Mouse (Mus musculus) hindbrain, embryonic 11.5 days (tissue): ENCODE data around the gene Brpf1. TPM values are rescaled to one million over a fixed set of nuclear protein-coding genes. Genes with fewer than 3 reads are reported as not detected.

Source experiments
- ATAC-seq: fragments of 200-750 bp; cut with Nextera tagmentation; 2 replicates; pipeline ENCODE4 v1.8.0; 2017; ENCODE audit warnings: mild to moderate bottlenecking, moderate TSS enrichment, moderate library complexity; ENCODE audit not compliant: low FRiP score
- DNase-seq: peaks from one replicate; pipeline ENCODE4 v3.0.0-alpha.2; 2015; ENCODE audit warnings: low spot score
- H3K27ac ChIP-seq: fragments of 300-500 bp; sonication (generic); 2 replicates; pipeline ENCODE4 v1.5.1; 2014; ENCODE audit warnings: mild to moderate bottlenecking, low read depth, low read length
- H3K27me3 ChIP-seq: fragments of 300-500 bp; sonication (generic); 2 replicates; pipeline ENCODE4 v1.6.1; 2014; ENCODE audit warnings: mild to moderate bottlenecking, low read length, moderate library complexity, mixed read lengths; ENCODE audit not compliant: control insufficient read depth, insufficient read depth
- H3K36me3 ChIP-seq: fragments of 300-500 bp; sonication (generic); 2 replicates; pipeline ENCODE4 v1.6.1; 2014; ENCODE audit warnings: mild to moderate bottlenecking, low read length, moderate library complexity, mixed read lengths; ENCODE audit not compliant: control insufficient read depth, insufficient read depth
- H3K4me1 ChIP-seq: fragments of 300-500 bp; sonication (generic); replicated peaks from 2 replicates; pipeline ENCODE4 v1.6.1; 2014; ENCODE audit warnings: low read length, mixed read lengths; ENCODE audit not compliant: control insufficient read depth, insufficient read depth
- H3K4me2 ChIP-seq: fragments of 300-500 bp; sonication (generic); replicated peaks from 2 replicates; pipeline ENCODE4 v1.6.1; 2014; ENCODE audit warnings: mild to moderate bottlenecking, low read depth, low read length
- H3K4me3 ChIP-seq: fragments of 300-500 bp; sonication (generic); 2 replicates; pipeline ENCODE4 v1.5.1; 2014; ENCODE audit warnings: low read depth, low read length
- H3K9ac ChIP-seq: fragments of 300-500 bp; sonication (generic); 2 replicates; pipeline ENCODE4 v1.6.1; 2014; ENCODE audit warnings: low read depth, low read length
- H3K9me3 ChIP-seq: fragments of 300-500 bp; sonication (generic); 2 replicates; pipeline ENCODE4 v1.6.1; 2016; ENCODE audit warnings: low read length; ENCODE audit not compliant: control insufficient read depth
- WGBS: fragments of 180-500 bp; shearing (Covaris S2); extraction: QIAGEN DNeasy Blood & Tissue Kit; methylation state at CpG from one replicate; pipeline ENCODE4 v1.1.7; 2014; 5-methylcytosine and 5-hydroxymethylcytosine counted together
- polyA plus RNA-seq: library from polyadenylated mRNA; unstranded; fragments of >200 nt; fragmentation: Nextera tagmentation; extraction: Ambion mirVana; gene quantifications from 2 replicates; pipeline ENCODE4 v1.2.1, GENCODE M21; 2014

Gene Brpf1
- polyA plus RNA-seq, 1 experiment from 2014 or later, result 19.4 TPM

DNA sequence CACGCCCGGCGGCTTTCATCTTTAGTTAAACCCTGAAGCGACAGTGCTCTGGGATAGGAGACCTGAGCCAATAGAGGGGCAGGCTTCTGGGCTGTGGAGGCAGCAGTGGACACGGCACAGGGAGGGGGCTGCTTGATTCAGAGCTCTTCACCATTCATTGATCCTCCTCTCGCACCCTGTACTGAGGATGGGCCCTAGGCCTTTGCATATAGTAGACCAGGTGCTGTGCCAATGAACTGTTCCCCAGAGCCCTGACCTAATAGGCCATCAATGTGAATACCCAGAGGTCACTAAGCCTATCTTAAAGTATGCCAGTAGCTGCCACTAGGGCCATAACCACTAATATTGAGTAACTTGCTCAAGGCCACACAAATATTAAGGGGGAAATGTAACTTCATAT lies 25.3 kb upstream of the Brpf1 start:
- Histone ChIP-seq H3K27ac (no peak overlapping the region), H3K4me1 (peaks cover 3% of the 10 kb centered on the region), H3K4me3 (no peak overlapping the region), H3K4me2 (no peak overlapping the region), H3K9ac (no peak overlapping the region), H3K9me3 (no peaks in the 10 kb centered on the region), H3K36me3 (0 out of 2 replicates have a peak, but pooled peaks cover 2% of the 10 kb centered on the region), H3K27me3 (peaks cover 25% of the 10 kb centered on the region)
- DNase-seq (no peak), ATAC-seq (peak; percentile 52; the same call in 1 of the 2 replicates)
- 68% methylated on average over 6 of the region's 6 CpGs for WGBS

DNA sequence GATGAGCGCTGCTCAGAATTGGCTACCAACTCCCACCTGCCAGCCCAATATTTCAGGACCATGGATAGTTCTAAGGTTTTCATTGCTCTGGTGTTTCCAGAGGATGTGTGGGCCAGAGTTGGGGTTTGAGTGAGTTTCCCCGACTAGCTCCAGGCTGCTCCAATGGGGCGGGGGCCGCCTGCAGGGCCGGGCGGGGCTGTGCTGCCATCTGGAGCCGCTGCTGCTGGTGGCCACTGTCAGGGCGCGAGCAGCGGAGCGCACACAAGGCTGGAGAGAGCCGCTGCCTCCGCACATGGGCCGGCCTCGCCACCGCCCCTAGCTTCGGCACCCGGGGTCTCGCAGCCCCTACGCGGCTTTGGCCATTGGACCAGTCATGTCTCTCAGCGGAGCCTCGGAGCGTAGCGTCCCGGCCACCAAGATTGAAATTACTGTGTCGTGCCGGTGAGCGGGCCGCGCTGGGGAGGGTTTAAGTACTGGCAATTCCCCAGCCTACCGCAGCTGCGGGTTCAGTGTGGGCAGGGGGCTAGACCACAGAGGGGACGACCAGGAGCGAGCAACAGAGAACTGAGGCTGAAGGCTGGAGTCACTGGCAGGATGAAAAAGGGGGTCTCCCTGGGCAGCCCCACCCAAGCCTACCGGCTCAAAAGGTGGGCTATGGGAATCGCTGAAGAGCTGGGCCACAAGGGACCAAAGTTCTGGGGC lies 24.7 kb upstream of the Brpf1 start, which contains the start of gene Cpne9:
TSS of gene Cpne9 (plus strand) at position 207 of the 702 bp plus-strand sequence.
- Histone ChIP-seq H3K9me3 (no peaks in the 10 kb centered on the region), H3K4me3 (peak within 1 kb of the TSS; percentile 18), H3K27me3 (peaks cover 25% of the 10 kb centered on the region), H3K9ac (peak within 1 kb of the TSS; percentile 15; the same call in 1 of the 2 replicates), H3K4me2 (peak within 1 kb of the TSS; percentile 50), H3K27ac (no peak within 1 kb of the TSS), H3K36me3 (0 out of 2 replicates have a peak, but pooled peaks cover 2% of the 10 kb centered on the region), H3K4me1 (peaks cover 3% of the 10 kb centered on the region)
- DNase-seq (peak; percentile 62), ATAC-seq (peak; percentile 77)
- 1% methylated on average over 37 of the region's 37 CpGs for WGBS

DNA sequence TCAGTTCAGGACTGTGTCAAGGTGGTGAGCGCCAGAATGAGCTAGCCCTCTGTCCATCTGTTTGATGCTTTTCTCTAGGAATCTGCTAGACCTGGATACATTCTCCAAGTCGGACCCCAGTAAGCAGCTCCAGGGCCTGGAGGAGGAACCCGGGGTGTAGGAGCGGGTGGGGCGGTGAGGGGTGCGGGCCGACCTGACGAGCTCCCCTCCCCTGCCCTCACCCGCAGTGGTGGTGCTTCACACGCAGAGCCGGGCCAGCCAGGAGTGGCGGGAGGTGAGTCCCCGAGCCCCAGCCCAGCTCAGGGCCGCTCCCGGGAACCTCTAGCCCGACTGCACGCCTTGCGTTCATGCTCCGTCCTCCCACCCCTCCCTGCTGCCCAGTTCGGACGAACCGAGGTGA lies 24.0 kb upstream of the Brpf1 start:
- 2% methylated on average over 22 of the region's 22 CpGs for WGBS

GRCm38 (mm10) chr6:113283500-113283899 lies 23.4 kb upstream of the Brpf1 start:
- DNase-seq (no peak), ATAC-seq (no peak)
- WGBS, result 9% methylated on average over 6 of the region's 6 CpGs
- H3K4me3 ChIP-seq, result no peak overlapping the region
- no peak overlapping the region for H3K9ac ChIP-seq
- peaks cover 3% of the 10 kb centered on the region for H3K4me1 ChIP-seq
- peaks cover 25% of the 10 kb centered on the region for H3K27me3 ChIP-seq
- H3K27ac ChIP-seq, result no peak overlapping the region
- no peaks in the 10 kb centered on the region for H3K9me3 ChIP-seq
- H3K4me2 ChIP-seq, result no peak overlapping the region; the same call in 1 of the 2 replicates
- 0 out of 2 replicates have a peak, but pooled peaks cover 2% of the 10 kb centered on the region for H3K36me3 ChIP-seq

More for the DNA sequence above, 24.0 kb upstream of the Brpf1 start:
- no peak overlapping the region for H3K27ac ChIP-seq
- peaks cover 3% of the 10 kb centered on the region for H3K4me1 ChIP-seq
- no peaks in the 10 kb centered on the region for H3K9me3 ChIP-seq
- peak overlapping the region; percentile 21 for H3K4me2 ChIP-seq
- peak overlapping the region; percentile 18; the same call in 1 of the 2 replicates for H3K4me3 ChIP-seq
- peak; percentile 45; the same call in 1 of the 2 replicates for ATAC-seq
- H3K27me3 ChIP-seq, result peaks cover 25% of the 10 kb centered on the region
- 0 out of 2 replicates have a peak, but pooled peaks cover 2% of the 10 kb centered on the region for H3K36me3 ChIP-seq
- no peak overlapping the region for H3K9ac ChIP-seq
- DNase-seq, result peak; percentile 8

- no peak for DNase-seq
- ATAC-seq, result no peak
- peaks cover 25% of the 10 kb centered on the region for H3K27me3 ChIP-seq
Measured at GRCm38 (mm10) chr6:113284931-113285330, 22.0 kb upstream of the Brpf1 start.

GRCm38 (mm10) chr6:113286316-113286715 lies 20.6 kb upstream of the Brpf1 start:
- Histone ChIP-seq H3K9ac (no peak overlapping the region), H3K4me1 (peaks cover 3% of the 10 kb centered on the region), H3K36me3 (no peaks in the 10 kb centered on the region), H3K27ac (no peak overlapping the region), H3K4me3 (no peak overlapping the region), H3K27me3 (peaks cover 25% of the 10 kb centered on the region), H3K9me3 (no peaks in the 10 kb centered on the region), H3K4me2 (no peak overlapping the region)
- DNase-seq, result no peak
- ATAC-seq, result no peak
- 84% methylated on average over 1 of the region's 1 CpGs for WGBS

More at GRCm38 (mm10) chr6:113284931-113285330, 22.0 kb upstream of the Brpf1 start:
- H3K27ac ChIP-seq, result no peak overlapping the region
- no peaks in the 10 kb centered on the region for H3K9me3 ChIP-seq
- H3K36me3 ChIP-seq, result 0 out of 2 replicates have a peak, but pooled peaks cover under 1% of the 10 kb centered on the region
- 83% methylated on average over 3 of the region's 3 CpGs for WGBS
- no peak overlapping the region for H3K4me2 ChIP-seq
- H3K9ac ChIP-seq, result no peak overlapping the region
- peaks cover 3% of the 10 kb centered on the region for H3K4me1 ChIP-seq
- H3K4me3 ChIP-seq, result no peak overlapping the region

GRCm38 (mm10) chr6:113287236-113287635 lies 19.7 kb upstream of the Brpf1 start:
- DNase-seq (no peak), ATAC-seq (no peak)
- Histone ChIP-seq H3K4me1 (peaks cover 3% of the 10 kb centered on the region), H3K9me3 (no peaks in the 10 kb centered on the region), H3K9ac (no peak overlapping the region), H3K4me2 (no peak overlapping the region), H3K27me3 (peaks cover 19% of the 10 kb centered on the region), H3K27ac (no peak overlapping the region), H3K4me3 (no peak overlapping the region), H3K36me3 (no peaks in the 10 kb centered on the region)
- WGBS, result 71% methylated on average over 4 of the region's 4 CpGs

DNA sequence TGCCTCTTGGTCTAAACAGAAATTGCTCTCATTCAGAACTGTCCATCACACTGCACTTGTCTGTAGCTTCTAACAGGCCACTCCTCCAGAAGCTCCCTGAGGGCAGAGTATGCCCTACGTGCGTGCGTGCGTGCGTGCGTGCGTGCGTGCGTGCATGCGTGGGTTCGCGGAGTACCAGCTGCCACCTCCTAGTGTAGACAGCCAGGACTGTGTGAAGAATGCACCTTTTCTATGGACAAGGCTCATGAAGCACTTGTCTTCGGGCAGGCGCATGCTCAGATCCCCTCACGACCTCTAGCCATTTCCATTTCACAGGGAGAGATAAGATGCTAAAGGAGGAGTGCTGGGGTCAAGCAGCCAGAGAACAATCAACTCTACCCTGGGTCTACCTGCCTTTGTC lies 17.6 kb upstream of the Brpf1 start:
- no peaks in the 10 kb centered on the region for H3K36me3 ChIP-seq
- no peak overlapping the region for H3K4me2 ChIP-seq
- 92% methylated on average over 15 of the region's 15 CpGs for WGBS
- no peak overlapping the region for H3K9ac ChIP-seq
- no peak for DNase-seq
- no peak overlapping the region for H3K27ac ChIP-seq
- H3K4me1 ChIP-seq, result no peaks in the 10 kb centered on the region
- H3K27me3 ChIP-seq, result no peaks in the 10 kb centered on the region
- no peaks in the 10 kb centered on the region for H3K9me3 ChIP-seq
- no peak for ATAC-seq
- H3K4me3 ChIP-seq, result no peak overlapping the region

GRCm38 (mm10) chr6:113290346-113290745 lies 16.6 kb upstream of the Brpf1 start:
- no peaks in the 10 kb centered on the region for H3K36me3 ChIP-seq
- WGBS, result 71% methylated on average over 6 of the region's 6 CpGs
- ATAC-seq (no peak), DNase-seq (no peak)
- H3K27ac ChIP-seq, result no peak overlapping the region
- H3K4me3 ChIP-seq, result no peak overlapping the region
- H3K9me3 ChIP-seq, result no peaks in the 10 kb centered on the region
- no peak overlapping the region for H3K9ac ChIP-seq
- H3K4me1 ChIP-seq, result no peaks in the 10 kb centered on the region
- no peak overlapping the region for H3K4me2 ChIP-seq
- H3K27me3 ChIP-seq, result no peaks in the 10 kb centered on the region
